Mouse (Mus musculus) ES-E14 (cell line): ENCODE results near the gene Bhlhe41. TPM values are rescaled to one million over a fixed set of nuclear protein-coding genes. Genes with fewer than 3 reads are reported as not detected.

Experiments
- DNase-seq: peaks from one replicate; pipeline ENCODE4 v3.0.0-alpha.2; 2013; ENCODE audit warnings: low read depth, low spot score
- H3K27ac ChIP-seq: 2 replicates; pipeline ENCODE4 v1.5.1; 2012; ENCODE audit warnings: low read depth, mild to moderate bottlenecking, low read length, moderate library complexity, mixed read lengths; ENCODE audit not compliant: poor library complexity, insufficient read depth, severe bottlenecking
- H3K36me3 ChIP-seq: 2 replicates; pipeline ENCODE4 v1.6.1; 2012; ENCODE audit warnings: mild to moderate bottlenecking, low read length, moderate library complexity, mixed read lengths; ENCODE audit not compliant: control insufficient read depth, poor library complexity, insufficient read depth, severe bottlenecking
- H3K4me1 ChIP-seq, 2 experiments: fragments of 150-350 bp in 1 of 2; sonication (generic) in 1 of 2; 2 replicates each; pipeline ENCODE4 v1.6.1; 2012; ENCODE audit warnings: low read length in 2 of 2, mild to moderate bottlenecking in 1 of 2, mixed read lengths in 1 of 2; ENCODE audit not compliant: control insufficient read depth in 2 of 2, insufficient read depth in 2 of 2, poor library complexity in 1 of 2
- H3K4me3 ChIP-seq, 2 experiments: fragments of 150-350 bp in 1 of 2; sonication (generic) in 1 of 2; 2 replicates each; pipeline ENCODE4 v1.5.1; 2012; ENCODE audit warnings: low read length in 2 of 2, low read depth in 1 of 2, mild to moderate bottlenecking in 1 of 2, mixed read lengths in 1 of 2; ENCODE audit not compliant: insufficient read depth in 1 of 2, poor library complexity in 1 of 2, severe bottlenecking in 1 of 2
- H3K9ac ChIP-seq: 2 replicates; pipeline ENCODE4 v1.6.1; 2012; ENCODE audit warnings: low read depth, mild to moderate bottlenecking, low read length, mixed read lengths; ENCODE audit not compliant: poor library complexity, insufficient read depth, severe bottlenecking
- H3K9me3 ChIP-seq: fragments of 150-350 bp; sonication (generic); 2 replicates; pipeline ENCODE4 v1.6.1; 2012; ENCODE audit warnings: low read depth, mild to moderate bottlenecking, low read length; ENCODE audit not compliant: control insufficient read depth, insufficient read depth
- CHD2 ChIP-seq: IDR thresholded peaks from 2 replicates; pipeline ENCODE4 v1.6.1; 2014; ENCODE audit warnings: mild to moderate bottlenecking, low read depth, low read length, inconsistent platforms
- HCFC1 ChIP-seq: IDR thresholded peaks from 2 replicates; pipeline ENCODE4 v1.6.1; 2012; ENCODE audit warnings: low read length, inconsistent platforms, borderline replicate concordance; ENCODE audit not compliant: insufficient read depth
- MAFK ChIP-seq: IDR thresholded peaks from 2 replicates; pipeline ENCODE4 v1.6.1; 2014; ENCODE audit warnings: mild to moderate bottlenecking, low read depth, low read length, inconsistent platforms; ENCODE audit not compliant: insufficient read depth
- ZC3H11A ChIP-seq: IDR thresholded peaks from 2 replicates; pipeline ENCODE4 v1.6.1; 2012; ENCODE audit warnings: low read depth, mild to moderate bottlenecking, inconsistent platforms, low read length, borderline replicate concordance
- ZNF384 ChIP-seq: IDR thresholded peaks from 2 replicates; pipeline ENCODE4 v1.6.1; 2012; ENCODE audit warnings: low read depth, low read length, inconsistent platforms
- in situ Hi-C, 2 experiments: fragments of 600-800 bp; cut with MboI; formaldehyde crosslinking; loops; one replicate each; pipeline ENCODE4 v1.15.1; 2025; ENCODE audit warnings: low sequenced_read_pairs in 2 of 2, inconsistent platforms in 1 of 2; ENCODE audit not compliant: unreplicated experiment in 2 of 2
- total RNA-seq: library from RNA; depleted of rRNA; stranded (reverse); fragments of 300-350 nt; gene quantifications from 2 replicates; pipeline ENCODE4 v1.2.3, GENCODE M21; 2012

Bhlhe41 gene
- total RNA-seq, 1 experiment = 0.54 TPM

- DNase-seq = no peak
- H3K9me3 ChIP-seq = peaks cover 2% of the 10 kb centered on the region; the same call in 1 of the 2 replicates
- H3K27ac ChIP-seq = no peak overlapping the region
- H3K4me3 ChIP-seq = no peak overlapping the region
- H3K36me3 ChIP-seq = no peaks in the 10 kb centered on the region
- in situ Hi-C loops = no loop called here
- TF ChIP-seq HCFC1 (no peak), ZC3H11A (no peak), MAFK (no peak), ZNF384 (no peak), CHD2 (no peak)
- H3K9ac ChIP-seq = no peak overlapping the region
- H3K4me1 ChIP-seq = no peaks in the 10 kb centered on the region
These were observed 28.1 kb upstream of the Bhlhe41 start for GRCm38 (mm10) chr6:145893366-145894021.

DNA sequence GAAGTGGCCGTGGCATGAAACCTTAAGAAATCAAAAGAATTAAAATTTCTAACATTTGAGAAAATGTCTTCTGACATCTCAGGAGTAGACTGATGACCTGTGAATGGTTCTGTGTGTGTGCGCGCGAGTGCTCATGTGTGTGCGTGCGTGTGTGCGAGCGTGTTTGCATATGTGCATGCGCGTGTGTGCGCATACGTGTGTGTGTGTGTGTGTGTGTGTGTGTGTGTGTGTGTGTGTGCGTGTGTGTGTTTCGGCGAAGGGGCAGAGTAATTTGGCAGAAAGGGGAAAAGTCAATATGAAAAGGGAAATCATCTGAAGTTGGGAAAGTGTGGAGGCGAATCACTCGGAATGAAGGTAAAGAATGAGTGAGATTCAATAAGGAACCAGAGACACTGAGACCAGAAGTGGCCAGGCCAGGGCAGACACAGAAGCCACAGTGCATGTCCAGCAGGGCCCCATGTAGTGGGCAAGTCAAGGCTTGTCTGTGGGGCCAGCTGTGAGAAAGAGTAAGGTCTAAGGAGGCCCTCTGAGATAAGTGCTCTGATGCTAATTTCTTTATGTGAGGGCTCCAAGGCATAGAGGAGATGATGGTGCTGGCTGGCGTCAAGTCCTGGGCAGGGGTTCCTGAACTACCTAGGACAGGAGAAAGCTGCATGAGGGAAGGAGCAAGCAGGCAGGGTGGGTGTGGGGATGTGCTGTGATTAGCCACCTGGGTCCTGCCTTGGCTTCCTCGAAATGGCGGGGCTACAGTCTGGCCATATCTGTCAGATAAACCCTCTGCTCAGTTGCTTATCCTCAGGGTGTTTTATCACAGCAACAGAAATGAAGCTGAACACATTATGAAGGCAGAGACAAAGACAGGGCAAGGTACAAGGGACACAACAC, 27.3 kb upstream of the Bhlhe41 start:
- Histone ChIP-seq H3K4me3 (no peak overlapping the region), H3K27ac (no peak overlapping the region), H3K4me1 (no peaks in the 10 kb centered on the region), H3K36me3 (no peaks in the 10 kb centered on the region), H3K9ac (no peak overlapping the region), H3K9me3 (peaks cover 2% of the 10 kb centered on the region; the same call in 1 of the 2 replicates)
- no peak for TF ChIP-seq ZC3H11A
- no peak for TF ChIP-seq CHD2
- TF ChIP-seq MAFK = no peak
- no peak for TF ChIP-seq HCFC1
- TF ChIP-seq ZNF384 = no peak
- in situ Hi-C loops = no loop called here
- DNase-seq = no peak

GRCm38 (mm10) chr6:145891951-145892350, 26.6 kb upstream of the Bhlhe41 start:
- Histone ChIP-seq H3K9ac (no peak overlapping the region), H3K4me1 (no peaks in the 10 kb centered on the region), H3K4me3 (no peak overlapping the region), H3K36me3 (no peaks in the 10 kb centered on the region), H3K9me3 (peaks cover 2% of the 10 kb centered on the region; the same call in 1 of the 2 replicates), H3K27ac (no peak overlapping the region)
- TF ChIP-seq ZC3H11A (no peak), HCFC1 (no peak), ZNF384 (no peak), CHD2 (no peak), MAFK (no peak)
- DNase-seq = no peak
- in situ Hi-C loops = no loop called here

DNA sequence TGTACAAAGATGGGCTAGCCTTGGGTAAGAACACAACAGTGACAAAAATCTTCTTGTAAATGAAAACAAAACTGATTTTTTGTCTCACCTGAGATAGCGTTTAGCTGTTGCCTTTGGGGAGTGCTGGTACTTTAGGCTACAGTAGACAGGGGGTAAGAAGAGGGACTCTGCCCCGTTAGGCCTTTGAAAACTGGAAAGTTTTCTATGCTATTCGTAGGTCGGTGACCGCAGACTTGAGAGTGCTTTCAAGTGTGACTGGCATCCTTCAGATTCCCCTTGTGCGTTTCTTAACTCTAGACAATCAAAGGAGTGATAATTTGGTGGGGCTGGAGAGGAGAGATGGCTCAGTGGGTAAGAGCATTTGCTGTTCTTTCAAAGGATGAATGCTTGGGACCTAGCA, 22.4 kb upstream of the Bhlhe41 start:
- no peak for DNase-seq
- H3K9me3 ChIP-seq = no peaks in the 10 kb centered on the region
- in situ Hi-C loops = no loop called here
- no peaks in the 10 kb centered on the region for H3K36me3 ChIP-seq
- no peak overlapping the region for H3K9ac ChIP-seq
- TF ChIP-seq CHD2 (no peak), ZNF384 (no peak), MAFK (no peak), ZC3H11A (no peak), HCFC1 (no peak)
- H3K4me3 ChIP-seq = no peak overlapping the region
- H3K27ac ChIP-seq = no peak overlapping the region
- H3K4me1 ChIP-seq = no peaks in the 10 kb centered on the region
